Mouse (Mus musculus): ENCODE data around the gene Clasp1.

GRCm38 (mm10) chr1:118658716-118659115, 269.9 kb downstream of the Clasp1 start:
- TF ChIP-seq BHLHE40 (IDR thresholded peaks at IDR 0.05; ENCODE audit: low read depth, low read length) (no peak), CTCF (conservative IDR thresholded peaks at IDR 0.05 in 1 of 2, IDR thresholded peaks at IDR 0.05 in 1 of 2; ENCODE audit: low read depth in 2 of 2, low read length in 2 of 2) (no peak), POLR2A (IDR thresholded peaks at IDR 0.05; ENCODE audit: low read depth, low read length) (no peak), TBP (conservative IDR thresholded peaks at IDR 0.05; ENCODE audit: low read depth, low read length) (no peak), CHD2 (IDR thresholded peaks at IDR 0.05; ENCODE audit: low read length) (no peak), MAZ (IDR thresholded peaks at IDR 0.05; ENCODE audit: low read depth, low read length) (no peak), EP300 (IDR thresholded peaks at IDR 0.05; ENCODE audit: low read length) (no peak), MAX (IDR thresholded peaks at IDR 0.05; ENCODE audit: low read length) (no peak), IRF4 (IDR thresholded peaks at IDR 0.05; ENCODE audit: low read depth, low read length) (no peak), NRF1 (IDR thresholded peaks at IDR 0.05; ENCODE audit: low read depth, low read length) (no peak), MEF2A (IDR thresholded peaks at IDR 0.05; ENCODE audit: borderline replicate concordance, low read depth, low read length) (no peak), SMC3 (IDR thresholded peaks at IDR 0.05; ENCODE audit: low read depth, low read length) (no peak)
